Mouse (Mus musculus) spleen, postnatal 10 days (tissue): ENCODE data around the gene Cilp.
"Not testable (repeated sequence)": the region's sequence is repeated elsewhere in the genome, so short reads cannot be mapped to it uniquely, and the experiment has no call there.

ENCODE experiments used
- DNase-seq, 2 experiments: peaks; one replicate each; pipeline ENCODE4 v3.0.0; 2021 to 2022; ENCODE audit warnings: low spot score in 2 of 2

Gene Cilp

GRCm38 (mm10) chr9:65247502-65248376 lies 17.2 kb upstream of the Cilp start:
- no peak for DNase-seq

GRCm38 (mm10) chr9:65248377-65248690 lies 16.6 kb upstream of the Cilp start:
- DNase-seq, result no peak

GRCm38 (mm10) chr9:65252026-65252425 lies 13.0 kb upstream of the Cilp start:
- no peak for DNase-seq

- no peak for DNase-seq
Measured at GRCm38 (mm10) chr9:65255906-65256600, 8.9 kb upstream of the Cilp start.

GRCm38 (mm10) chr9:65257218-65257910 lies 7.6 kb upstream of the Cilp start:
- DNase-seq, result no peak

GRCm38 (mm10) chr9:65259366-65259765 lies 5.6 kb upstream of the Cilp start:
- DNase-seq, result no peak

- no peak for DNase-seq
Measured at GRCm38 (mm10) chr9:65261591-65262230, 3.3 kb upstream of the Cilp start.

GRCm38 (mm10) chr9:65262641-65263120 lies 2.3 kb upstream of the Cilp start:
- no peak for DNase-seq

- DNase-seq, result no peak
Measured at GRCm38 (mm10) chr9:65267742-65268515, 2.9 kb downstream of the Cilp start.

- DNase-seq, result no peak
Measured at GRCm38 (mm10) chr9:65273048-65273809, 8.2 kb downstream of the Cilp start.

GRCm38 (mm10) chr9:65273873-65274272 lies 8.9 kb downstream of the Cilp start:
- DNase-seq, result no peak

- DNase-seq, result not testable (repeated sequence)
Measured at GRCm38 (mm10) chr9:65274851-65275250, 9.9 kb downstream of the Cilp start.

- no peak for DNase-seq
Measured at GRCm38 (mm10) chr9:65275810-65276530, 11.0 kb downstream of the Cilp start.

GRCm38 (mm10) chr9:65281536-65282151 lies 16.7 kb downstream of the Cilp start:
- no peak for DNase-seq

- DNase-seq, result peak in 1 of 2 experiments; percentile 15
Measured at GRCm38 (mm10) chr9:65283301-65283700, 18.3 kb downstream of the Cilp start.

GRCm38 (mm10) chr9:65288252-65288651 lies 23.3 kb downstream of the Cilp start:
- DNase-seq, result not testable (repeated sequence)

GRCm38 (mm10) chr9:65289988-65290387 lies 25.0 kb downstream of the Cilp start:
- no peak for DNase-seq

- no peak for DNase-seq
Measured at GRCm38 (mm10) chr9:65292421-65292820, 27.4 kb downstream of the Cilp start.

- DNase-seq, result peak; percentile 20 to 21
Measured at GRCm38 (mm10) chr9:65293119-65293518, 28.1 kb downstream of the Cilp start.
